In genomic region chr11:88110031-88110594, GRCm38 (mm10) we compare ENCODE assay signal across 17 mouse cellular contexts. TPM values are rescaled to one million over a fixed set of nuclear protein-coding genes. Genes with fewer than 3 reads are reported as not detected.
DNase-seq lines count a peak whose midpoint lies in the region; ATAC-seq and TF ChIP-seq lines count a peak whose summit lies in the region.
"Had no signal": no experiment of that assay in that cellular context is flagged by ENCODE, and none has a peak within 500 bp of the region (broad histone marks: within the 10 kb centered on the region; RNA-seq: fewer than 3 reads in every experiment).

No protein-coding gene starts in this region.

- no peak for TF ChIP-seq POLR2A in kidney, adult 2 months (IDR thresholded peaks at IDR 0.05; ENCODE audit: low read depth, low read length)
- no peak for TF ChIP-seq POLR2A in myocyte (IDR thresholded peaks at IDR 0.05; ENCODE audit: insufficient read length, low read depth)

- H3K27me3 ChIP-seq in kidney, adult 2 months (replicated peaks; ENCODE audit: control insufficient read depth, insufficient read depth, low read length): no peaks in the 10 kb centered on the region
- H3K27me3 ChIP-seq in heart, embryonic 13.5 days (replicated peaks): no peaks in the 10 kb centered on the region
- H3K27me3 ChIP-seq in myocyte (ENCODE audit: control insufficient read depth, insufficient read depth, insufficient read length): no peaks in the 10 kb centered on the region
- H3K27me3 ChIP-seq: hindbrain, embryonic 15.5 days; kidney, embryonic 15.5 days had no signal

- intact Hi-C loops in left cerebral cortex, adult 2 months (cut with DNase I): no loop called here

- H3K36me3 ChIP-seq in kidney, adult 2 months (ENCODE audit: control insufficient read depth, insufficient read depth, low read length): no peaks in the 10 kb centered on the region
- H3K36me3 ChIP-seq in heart, embryonic 13.5 days: no peaks in the 10 kb centered on the region
- H3K36me3 ChIP-seq in myocyte (ENCODE audit: control insufficient read depth, insufficient read depth): no peaks in the 10 kb centered on the region
- H3K36me3 ChIP-seq: hindbrain, embryonic 15.5 days; kidney, embryonic 15.5 days had no signal

- DNase-seq in gastrocnemius, adult 18-20 months (ENCODE audit: low spot score): peak; percentile 54
- DNase-seq in gastrocnemius, postnatal 25 days: no peak
- peak; percentile 42 for DNase-seq in kidney, adult 2 months
- DNase-seq in kidney, postnatal 14 days: no peak
- no peak for DNase-seq in left cerebral cortex, adult 2 months (ENCODE audit: extremely low spot score in 1 of 2, low spot score in 2 of 2)
- DNase-seq in left cerebral cortex, adult 8-10 months (ENCODE audit: low spot score in 2 of 2): no peak
- DNase-seq: adrenal gland, adult 2 months; cerebellum, postnatal 10 days; midbrain, embryonic 14.5 days had no signal

- peaks cover 20% of the 10 kb centered on the region; the same call in 1 of the 2 replicates for H3K4me1 ChIP-seq in kidney, adult 2 months (ENCODE audit: control insufficient read depth, insufficient read depth, low read length)
- peaks cover 79% of the 10 kb centered on the region for H3K4me1 ChIP-seq in heart, embryonic 13.5 days

- peak overlapping the region; percentile 37; the same call in 1 of the 2 replicates for H3K9ac ChIP-seq in heart, embryonic 13.5 days
- H3K9ac ChIP-seq: hindbrain, embryonic 15.5 days; kidney, embryonic 15.5 days; liver, embryonic 14.5 days had no signal

- 64% methylated on average over 9 of the region's 9 CpGs for WGBS in kidney, adult 2 months
- WGBS in heart, embryonic 13.5 days: 38% methylated on average over 9 of the region's 9 CpGs

- H3K9me3 ChIP-seq in heart, embryonic 13.5 days: no peaks in the 10 kb centered on the region
- H3K9me3 ChIP-seq: hindbrain, embryonic 15.5 days; kidney, embryonic 15.5 days had no signal

- TF ChIP-seq CTCF in kidney, adult 2 months (conservative IDR thresholded peaks at IDR 0.05; ENCODE audit: insufficient read depth, insufficient read length, low read depth, low read length): no peak
- TF ChIP-seq CTCF in left cerebral cortex, adult 2 months (IDR thresholded peaks at IDR 0.05): no peak

- no peak overlapping the region; the same call in 1 of the 2 replicates for H3K4me2 ChIP-seq in heart, embryonic 13.5 days
- H3K4me2 ChIP-seq in myocyte (ENCODE audit: low read depth): peak overlapping the region; percentile 28
- H3K4me2 ChIP-seq: hindbrain, embryonic 15.5 days; kidney, embryonic 15.5 days had no signal

- H3K4me3 ChIP-seq in kidney, adult 2 months (ENCODE audit: insufficient read depth, low read depth, low read length): no peak overlapping the region
- no peak overlapping the region for H3K4me3 ChIP-seq in heart, embryonic 13.5 days
- no peak overlapping the region for H3K4me3 ChIP-seq in myocyte
- no peak overlapping the region for H3K4me3 ChIP-seq in left cerebral cortex, adult 2 months
- H3K4me3 ChIP-seq: hindbrain, embryonic 15.5 days; kidney, embryonic 15.5 days had no signal

- ATAC-seq in heart, embryonic 13.5 days (ENCODE audit: extremely low read depth, insufficient number of reproducible peaks, low FRiP score, low TSS enrichment): no peak
- ATAC-seq: forebrain, embryonic 16.5 days; intestine, embryonic 16.5 days had no signal

- H3K27ac ChIP-seq in kidney, adult 2 months (ENCODE audit: insufficient read depth, low read depth, low read length): no peak overlapping the region
- peak overlapping the region; percentile 61 for H3K27ac ChIP-seq in heart, embryonic 13.5 days (replicated peaks)
- H3K27ac ChIP-seq in left cerebral cortex, adult 2 months: no peak overlapping the region
- H3K27ac ChIP-seq: hindbrain, embryonic 15.5 days; kidney, embryonic 15.5 days; liver, embryonic 14.5 days; stomach, postnatal 0 days had no signal

- H3ac ChIP-seq in myocyte (ENCODE audit: control insufficient read depth, insufficient read length): no peak overlapping the region

- peaks cover 55% of the 10 kb centered on the region for H3K79me2 ChIP-seq in myocyte (ENCODE audit: control insufficient read depth, insufficient read depth)

TF ChIP-seq in myocyte, 11 proteins besides CTCF, POLR2A, EP300 and RAD21:
- no peak for TF ChIP-seq E2F4 (IDR thresholded peaks at IDR 0.05; ENCODE audit: insufficient read depth)
- TF ChIP-seq USF1 (IDR thresholded peaks at IDR 0.05; ENCODE audit: low read depth): no peak
- no peak for TF ChIP-seq MAX (IDR thresholded peaks at IDR 0.05; ENCODE audit: low read depth)
- no peak for TF ChIP-seq CEBPB (IDR thresholded peaks at IDR 0.05; ENCODE audit: insufficient read depth, poor library complexity, severe bottlenecking)
- no peak for TF ChIP-seq POLR2AphosphoS2 (IDR thresholded peaks at IDR 0.05; ENCODE audit: insufficient read length, low read depth)
- no peak for TF ChIP-seq SRF (IDR thresholded peaks at IDR 0.05; ENCODE audit: control insufficient read depth, insufficient read length, low read depth)
- no peak for TF ChIP-seq TCF3 (IDR thresholded peaks at IDR 0.05; ENCODE audit: insufficient read length, low read depth)
- TF ChIP-seq TCF12 (IDR thresholded peaks at IDR 0.05; ENCODE audit: insufficient read depth, poor library complexity, severe bottlenecking): no peak
- no peak for TF ChIP-seq REST (IDR thresholded peaks at IDR 0.05; ENCODE audit: insufficient read depth, insufficient read length)
- TF ChIP-seq MYOG (IDR thresholded peaks at IDR 0.05; ENCODE audit: control insufficient read depth in 1 of 3, insufficient read depth in 1 of 3, insufficient read length in 2 of 3, low read depth in 2 of 3): no peak
- TF ChIP-seq MYOD1 (IDR thresholded peaks at IDR 0.05; ENCODE audit: control insufficient read depth in 1 of 3, insufficient read length in 2 of 3, low read depth in 2 of 3): no peak

RNA-seq across cellular contexts. Expression of gene Cuedc1, which starts 12.3 kb away (rescaled TPM):
- 100 to 1,000 TPM in 1 of 2 experiments, 10 to 100 TPM in 1; 95.6 to 121 TPM for total RNA-seq in gastrocnemius, adult 18-20 months (2021)
- 10 to 100 TPM; 76.3 to 78.6 TPM for total RNA-seq in gastrocnemius, postnatal 25 days (2021)
- 16.5 and 18.5 TPM in 2 replicates for polyA plus RNA-seq in kidney, adult 2 months (2012; rRNA removed)
- 16.8 and 18.1 TPM in 2 replicates for polyA plus RNA-seq in heart, embryonic 13.5 days (2015; fragmentation: Nextera tagmentation; extraction: Ambion mirVana)
- polyA plus RNA-seq in myocyte (2012; fragmentation: generic; extraction: Trizol): 40.8 TPM
- 10 to 100 TPM; 31.4 to 31.7 TPM for total RNA-seq in left cerebral cortex, adult 2 months (2021)
- 10 to 100 TPM; 28.0 to 31.8 (median 30.9) TPM for total RNA-seq in left cerebral cortex, adult 8-10 months (2022)

RNA-seq across cellular contexts. Expression of gene Vezf1, which starts 42.0 kb away (rescaled TPM):
- 10 to 100 TPM; 84.6 to 89.9 TPM for total RNA-seq in gastrocnemius, adult 18-20 months (2021)
- total RNA-seq in gastrocnemius, postnatal 25 days (2021): 10 to 100 TPM; 47.1 to 47.6 TPM
- polyA plus RNA-seq in kidney, adult 2 months (2012; rRNA removed): 17.9 and 21.4 TPM in 2 replicates
- 21.9 and 22.1 TPM in 2 replicates for polyA plus RNA-seq in heart, embryonic 13.5 days (2015; fragmentation: Nextera tagmentation; extraction: Ambion mirVana)
- 17.7 TPM for polyA plus RNA-seq in myocyte (2012; fragmentation: generic; extraction: Trizol)
- total RNA-seq in left cerebral cortex, adult 2 months (2021): 10 to 100 TPM; 27.8 to 28.3 TPM
- 10 to 100 TPM; 27.9 to 30.8 (median 29.3) TPM for total RNA-seq in left cerebral cortex, adult 8-10 months (2022)

Comparison
In these comparisons a context has a peak if more than half of its experiments do, and no peak if none do; other contexts are left out.
1. DNase-seq: peak in gastrocnemius, adult 18-20 months (single experiment) and kidney, adult 2 months (single experiment); none in gastrocnemius, postnatal 25 days (single experiment), kidney, postnatal 14 days (single experiment), left cerebral cortex, adult 2 months (0 of 2) and left cerebral cortex, adult 8-10 months (0 of 2).